Mouse (Mus musculus): ENCODE data around the gene Kcnk12. TPM values are rescaled to one million over a fixed set of nuclear protein-coding genes. Genes with fewer than 3 reads are reported as not detected.

The Kcnk12 gene
- polyA plus RNA-seq, 1 experiment from 2014 or later = 0.44 TPM

GRCm38 (mm10) chr17:87796881-87797416 is 845 bp downstream of the Kcnk12 start:
- Histone ChIP-seq H3K4me1 (peaks cover 28% of the 10 kb centered on the region), H3K27me3 (replicated peaks) (peaks cover 57% of the 10 kb centered on the region)
- WGBS = under 1% methylated on average over 65 of the region's 72 CpGs

DNA sequence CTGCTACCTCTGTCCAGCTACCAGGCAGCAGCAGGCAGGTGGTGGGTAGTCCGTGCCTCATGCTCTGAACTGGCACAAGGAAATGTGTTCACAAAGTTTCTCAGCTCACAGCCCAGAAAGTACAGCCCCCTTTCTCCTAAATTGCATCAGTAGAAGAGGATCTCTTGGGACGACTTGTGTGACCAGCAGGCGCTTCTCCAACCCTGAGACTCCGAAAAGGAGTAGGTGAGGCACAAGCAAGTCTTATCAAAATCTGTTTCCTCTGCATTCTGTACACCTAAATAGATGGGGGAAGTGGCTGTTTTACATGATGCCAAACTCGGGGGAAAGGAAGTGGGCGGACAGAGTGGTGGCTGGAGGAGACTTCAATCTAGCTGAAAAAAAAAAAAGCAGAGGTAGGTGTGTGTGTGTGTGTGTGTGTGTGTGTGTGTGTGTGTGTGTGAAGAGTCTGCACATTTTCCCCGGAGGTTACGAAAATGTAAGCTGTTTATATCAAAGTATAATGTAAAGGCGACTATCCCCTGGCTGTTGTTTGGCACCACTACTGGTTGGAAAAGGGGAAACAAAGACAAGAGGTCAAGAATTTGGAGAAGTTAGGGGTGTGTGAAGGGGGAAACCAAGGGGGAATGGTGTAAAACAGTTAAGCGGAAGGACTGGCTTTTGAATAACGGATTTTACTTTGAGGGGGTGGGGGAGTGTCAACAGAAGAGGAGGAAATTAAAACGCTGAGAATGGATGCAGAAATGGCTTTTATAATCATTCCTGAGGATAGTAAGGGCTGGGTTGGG is 1.7 kb downstream of the Kcnk12 start:
- Histone ChIP-seq H3K36me3 (replicated peaks) (no peaks in the 10 kb centered on the region), H3K4me2 (peak overlapping the region; percentile 78), H3K9me3 (no peaks in the 10 kb centered on the region), H3K9ac (no peak overlapping the region), H3K4me1 (peaks cover 28% of the 10 kb centered on the region), H3K27me3 (replicated peaks) (peaks cover 57% of the 10 kb centered on the region), H3K4me3 (peak overlapping the region; percentile 53), H3K27ac (no peak overlapping the region)
- ATAC-seq (replicated peaks) = no peak
- 32% methylated on average over 12 of the region's 12 CpGs for WGBS

More at GRCm38 (mm10) chr17:87796881-87797416, 845 bp downstream of the Kcnk12 start:
- peak; percentile 67 for ATAC-seq (replicated peaks)
- Histone ChIP-seq H3K9ac (peak overlapping the region; percentile 44), H3K36me3 (replicated peaks) (no peaks in the 10 kb centered on the region), H3K4me3 (peak overlapping the region; percentile 53), H3K4me2 (peak overlapping the region; percentile 78), H3K27ac (no peak overlapping the region), H3K9me3 (no peaks in the 10 kb centered on the region)

GRCm38 (mm10) chr17:87794801-87795200 is 3.0 kb downstream of the Kcnk12 start:
- no peak overlapping the region for H3K27ac ChIP-seq
- no peaks in the 10 kb centered on the region for H3K9me3 ChIP-seq
- H3K4me3 ChIP-seq = no peak overlapping the region
- H3K4me1 ChIP-seq = peaks cover 28% of the 10 kb centered on the region
- H3K27me3 ChIP-seq (replicated peaks) = peaks cover 51% of the 10 kb centered on the region
- no peak overlapping the region for H3K4me2 ChIP-seq
- no peak overlapping the region for H3K9ac ChIP-seq
- 82% methylated on average over 5 of the region's 5 CpGs for WGBS
- H3K36me3 ChIP-seq (replicated peaks) = no peaks in the 10 kb centered on the region
- no peak for ATAC-seq (replicated peaks)

DNA sequence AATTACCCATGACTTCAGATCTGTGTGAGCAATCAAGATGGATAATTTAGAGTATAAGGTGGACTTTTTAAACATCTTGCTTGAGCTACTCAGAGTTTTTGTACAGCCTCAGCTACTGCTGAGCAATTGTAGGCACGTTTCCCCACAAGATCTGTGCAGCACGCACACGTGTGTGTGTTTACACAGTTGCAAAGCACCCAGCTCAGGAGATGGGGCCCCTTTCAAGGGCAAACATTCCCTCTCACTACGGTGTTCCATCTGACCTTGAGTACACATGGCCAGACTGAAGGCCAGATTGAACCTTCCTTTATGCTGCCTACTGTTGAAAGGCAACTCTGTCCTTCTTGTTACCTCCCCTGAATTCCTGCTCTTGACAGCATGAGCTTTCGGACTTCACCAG is 4.5 kb downstream of the Kcnk12 start:
- H3K9me3 ChIP-seq = no peaks in the 10 kb centered on the region
- H3K4me1 ChIP-seq = peaks cover 20% of the 10 kb centered on the region
- H3K4me2 ChIP-seq = no peak overlapping the region
- no peak for ATAC-seq (replicated peaks)
- H3K27ac ChIP-seq = no peak overlapping the region
- H3K27me3 ChIP-seq (replicated peaks) = peaks cover 36% of the 10 kb centered on the region
- no peaks in the 10 kb centered on the region for H3K36me3 ChIP-seq (replicated peaks)
- 74% methylated on average over 5 of the region's 5 CpGs for WGBS
- H3K9ac ChIP-seq = no peak overlapping the region
- no peak overlapping the region for H3K4me3 ChIP-seq

DNA sequence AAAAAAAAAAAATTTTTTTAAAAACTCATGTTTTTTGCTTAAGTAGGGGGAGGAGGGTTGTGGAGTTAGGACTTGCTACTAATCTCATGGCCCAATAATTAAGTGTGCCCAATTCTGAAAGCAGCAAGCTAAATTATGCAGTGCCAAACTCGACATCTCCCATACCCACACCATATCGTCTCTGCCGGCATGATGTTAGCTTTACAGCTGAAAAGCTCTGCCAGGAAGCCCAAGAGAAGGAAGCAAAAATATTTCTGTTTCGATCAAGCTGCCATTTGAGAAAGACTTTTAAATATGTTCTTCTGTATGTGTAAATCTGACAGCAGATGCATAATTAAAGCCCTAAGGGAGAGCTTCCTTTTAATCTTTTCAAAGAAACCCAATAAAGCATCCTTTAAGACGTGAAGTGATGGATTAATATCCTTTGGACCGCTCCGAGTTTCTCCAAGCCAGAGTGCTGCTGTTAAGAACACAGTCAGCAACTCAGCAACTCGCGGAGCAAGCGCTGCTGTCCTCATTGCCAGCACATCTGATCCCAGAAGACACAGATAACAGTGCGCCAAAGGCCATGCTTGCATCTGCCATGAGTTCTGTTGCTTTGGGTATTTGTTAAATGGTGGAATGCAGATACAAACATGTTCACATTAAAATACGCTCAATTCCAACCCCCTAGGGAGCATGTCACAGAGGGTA is 5.0 kb downstream of the Kcnk12 start:
- ATAC-seq (replicated peaks) = no peak
- Histone ChIP-seq H3K36me3 (replicated peaks) (no peaks in the 10 kb centered on the region), H3K4me3 (no peak overlapping the region), H3K9ac (no peak overlapping the region), H3K4me2 (no peak overlapping the region), H3K27me3 (replicated peaks) (peaks cover 30% of the 10 kb centered on the region), H3K9me3 (no peaks in the 10 kb centered on the region), H3K27ac (no peak overlapping the region), H3K4me1 (peaks cover 14% of the 10 kb centered on the region)
- WGBS = 59% methylated on average over 12 of the region's 12 CpGs

- Histone ChIP-seq H3K9ac (no peak overlapping the region), H3K4me2 (no peak overlapping the region), H3K27me3 (replicated peaks) (peaks cover 19% of the 10 kb centered on the region), H3K4me3 (no peak overlapping the region), H3K9me3 (no peaks in the 10 kb centered on the region), H3K36me3 (replicated peaks) (no peaks in the 10 kb centered on the region), H3K4me1 (peaks cover 3% of the 10 kb centered on the region), H3K27ac (no peak overlapping the region)
- ATAC-seq (replicated peaks) = no peak
- 79% methylated on average over 7 of the region's 7 CpGs for WGBS
Observed at GRCm38 (mm10) chr17:87791517-87792098, 6.2 kb downstream of the Kcnk12 start.

DNA sequence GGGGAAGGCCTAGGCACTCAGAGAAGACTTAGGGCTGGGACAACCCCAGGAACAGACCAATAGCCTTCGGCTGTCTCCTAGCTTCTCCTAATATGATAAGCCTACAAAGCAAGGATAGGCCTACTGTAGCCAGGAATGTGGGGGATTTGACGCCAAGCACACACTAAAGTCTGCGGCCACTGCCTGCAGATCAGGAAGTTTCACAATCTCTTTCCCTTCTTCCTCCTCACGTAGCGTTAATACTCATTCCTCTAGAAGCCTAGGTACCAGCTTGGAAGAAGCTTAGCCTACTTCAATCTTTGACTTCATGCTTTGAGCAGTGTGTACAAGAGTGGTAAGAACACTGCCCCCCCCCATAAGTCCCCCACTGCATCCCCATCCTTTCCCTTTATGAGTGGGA is 7.1 kb downstream of the Kcnk12 start:
- no peak overlapping the region for H3K4me2 ChIP-seq
- no peaks in the 10 kb centered on the region for H3K36me3 ChIP-seq (replicated peaks)
- WGBS = 90% methylated on average over 5 of the region's 5 CpGs
- H3K9me3 ChIP-seq = no peaks in the 10 kb centered on the region
- H3K27ac ChIP-seq = no peak overlapping the region
- ATAC-seq (replicated peaks) = no peak
- H3K27me3 ChIP-seq (replicated peaks) = peaks cover 10% of the 10 kb centered on the region
- H3K9ac ChIP-seq = no peak overlapping the region
- no peaks in the 10 kb centered on the region for H3K4me1 ChIP-seq
- no peak overlapping the region for H3K4me3 ChIP-seq

DNA sequence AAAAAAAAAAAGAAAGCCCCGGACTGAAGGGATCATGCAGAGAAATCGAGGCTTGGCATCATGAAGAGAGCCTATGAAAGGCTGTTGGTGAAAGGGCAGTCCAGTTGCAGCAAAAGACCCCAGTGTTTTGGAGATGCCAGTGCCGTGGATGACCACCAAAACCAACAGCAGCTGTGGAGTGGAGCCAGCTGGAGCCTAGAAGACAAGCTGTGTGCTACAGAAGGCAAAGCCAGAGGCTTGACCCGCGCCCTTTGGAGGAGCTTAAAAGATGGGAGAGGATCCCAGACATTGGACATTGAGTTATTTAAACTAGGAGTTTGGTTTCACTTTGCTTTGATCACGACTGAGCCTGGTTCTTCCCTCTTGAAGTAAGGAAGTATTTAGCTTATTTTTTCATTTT is 9.6 kb downstream of the Kcnk12 start:
- no peak for ATAC-seq (replicated peaks)
- Histone ChIP-seq H3K4me1 (no peaks in the 10 kb centered on the region), H3K9ac (no peak overlapping the region), H3K4me2 (no peak overlapping the region), H3K9me3 (no peaks in the 10 kb centered on the region), H3K36me3 (replicated peaks) (no peaks in the 10 kb centered on the region), H3K27ac (no peak overlapping the region), H3K27me3 (replicated peaks) (no peaks in the 10 kb centered on the region), H3K4me3 (no peak overlapping the region)
- WGBS = 83% methylated on average over 6 of the region's 6 CpGs

DNA sequence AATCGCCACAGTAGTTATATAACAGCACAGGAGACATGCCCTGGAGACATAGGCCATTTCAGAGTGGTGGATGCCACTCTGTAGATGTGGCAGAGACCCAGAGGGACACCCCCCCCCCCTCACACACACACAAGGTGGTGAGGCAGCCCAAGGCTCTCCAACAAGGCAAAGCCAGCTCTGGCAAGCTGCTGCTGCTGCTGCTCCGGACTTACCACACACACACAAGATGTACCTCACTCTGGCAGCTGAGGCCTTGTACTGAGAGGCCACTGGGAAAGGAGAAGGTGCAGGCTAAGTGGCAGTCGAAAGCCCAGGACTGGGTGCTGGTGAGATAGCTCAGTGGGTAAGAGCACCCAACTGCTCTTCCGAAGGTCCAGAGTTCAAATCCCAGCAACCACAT is 10.1 kb downstream of the Kcnk12 start:
- no peak for ATAC-seq (replicated peaks)
- Histone ChIP-seq H3K4me3 (no peak overlapping the region), H3K9ac (no peak overlapping the region), H3K4me1 (no peaks in the 10 kb centered on the region), H3K9me3 (no peaks in the 10 kb centered on the region), H3K27ac (no peak overlapping the region), H3K36me3 (replicated peaks) (no peaks in the 10 kb centered on the region), H3K4me2 (no peak overlapping the region), H3K27me3 (replicated peaks) (no peaks in the 10 kb centered on the region)
- WGBS = 91% methylated on average over 4 of the region's 4 CpGs

GRCm38 (mm10) chr17:87785721-87786120 is 12.1 kb downstream of the Kcnk12 start:
- no peak overlapping the region for H3K9ac ChIP-seq
- no peak for ATAC-seq (replicated peaks)
- 96% methylated on average over 15 of the region's 15 CpGs for WGBS

GRCm38 (mm10) chr17:87784911-87785310 is 12.9 kb downstream of the Kcnk12 start:
- no peaks in the 10 kb centered on the region for H3K27me3 ChIP-seq (replicated peaks)
- H3K9me3 ChIP-seq = no peaks in the 10 kb centered on the region
- H3K4me3 ChIP-seq = no peak overlapping the region
- no peak overlapping the region for H3K4me2 ChIP-seq
- H3K36me3 ChIP-seq (replicated peaks) = no peaks in the 10 kb centered on the region
- no peak overlapping the region for H3K9ac ChIP-seq
- H3K4me1 ChIP-seq = no peaks in the 10 kb centered on the region
- ATAC-seq (replicated peaks) = no peak
- WGBS = 79% methylated on average over 2 of the region's 2 CpGs
- H3K27ac ChIP-seq = no peak overlapping the region

More at GRCm38 (mm10) chr17:87785721-87786120, 12.1 kb downstream of the Kcnk12 start:
- Histone ChIP-seq H3K4me3 (no peak overlapping the region), H3K4me1 (no peaks in the 10 kb centered on the region), H3K36me3 (replicated peaks) (no peaks in the 10 kb centered on the region), H3K27ac (no peak overlapping the region), H3K4me2 (no peak overlapping the region), H3K9me3 (no peaks in the 10 kb centered on the region), H3K27me3 (replicated peaks) (no peaks in the 10 kb centered on the region)

DNA sequence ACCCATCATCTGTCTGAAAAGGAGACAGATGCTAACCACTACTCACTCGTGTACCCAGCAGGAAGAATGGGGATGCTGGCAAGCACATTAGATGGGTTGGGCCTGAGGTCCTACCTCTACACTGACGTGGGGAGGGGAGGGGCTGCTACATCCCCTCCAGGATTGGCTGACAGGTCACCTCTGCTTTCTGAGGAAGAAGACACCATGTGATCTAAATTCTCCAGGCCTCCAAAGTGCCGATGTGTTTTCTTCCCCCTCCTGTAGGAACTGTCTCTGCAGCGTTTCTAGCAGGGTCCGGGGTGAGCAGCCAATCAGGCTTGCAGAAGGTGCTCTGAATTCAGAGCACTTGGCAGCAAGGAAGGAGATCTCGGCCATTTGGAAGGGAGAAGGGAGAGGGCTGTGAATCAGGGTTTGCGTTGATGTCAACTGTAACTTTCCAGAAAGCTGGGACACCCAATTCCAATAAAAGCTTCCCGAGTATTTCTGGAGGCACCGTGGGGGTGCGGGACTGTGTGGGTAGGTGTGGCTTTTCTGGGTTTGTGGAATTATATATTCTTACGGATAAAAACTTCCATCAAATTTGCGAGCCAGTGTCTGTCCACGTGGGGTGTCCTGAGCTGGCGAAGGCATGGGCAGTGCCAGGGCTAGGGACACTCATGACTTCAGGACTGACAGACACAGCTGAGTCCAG is 13.5 kb downstream of the Kcnk12 start:
- 71% methylated on average over 14 of the region's 14 CpGs for WGBS
- Histone ChIP-seq H3K9ac (no peak overlapping the region), H3K4me3 (no peak overlapping the region), H3K4me1 (no peaks in the 10 kb centered on the region), H3K36me3 (replicated peaks) (no peaks in the 10 kb centered on the region), H3K4me2 (no peak overlapping the region), H3K27ac (no peak overlapping the region), H3K27me3 (replicated peaks) (no peaks in the 10 kb centered on the region), H3K9me3 (no peaks in the 10 kb centered on the region)
- no peak for ATAC-seq (replicated peaks)
